Mouse (Mus musculus) adrenal gland, adult 18-20 months (tissue): ENCODE data around the gene Plcb1. TPM values are rescaled to one million over a fixed set of nuclear protein-coding genes. Genes with fewer than 3 reads are reported as not detected.

Experiments
- DNase-seq, 2 experiments: peaks; one replicate each; pipeline ENCODE4 v3.0.0; 2021 to 2022; ENCODE audit warnings: low spot score in 2 of 2
- total RNA-seq, 2 experiments: library from RNA; stranded (reverse); gene quantifications; 1 replicate in 1 of 2; 2 replicates in 1 of 2; pipeline ENCODE4 v1.2.3; 2021

Plcb1 gene
- total RNA-seq, 2 experiments from 2014 or later = 51.4 to 88.0 TPM

- no peak for DNase-seq
Observed at GRCm38 (mm10) chr2:134910882-134911281, 125.0 kb downstream of the Plcb1 start.

- DNase-seq = no peak
Observed at GRCm38 (mm10) chr2:134911360-134911759, 125.5 kb downstream of the Plcb1 start.

GRCm38 (mm10) chr2:134912616-134913015, 126.7 kb downstream of the Plcb1 start:
- peak in 1 of 2 experiments; percentile 33 for DNase-seq

- DNase-seq = no peak
Observed at GRCm38 (mm10) chr2:134913542-134913941, 127.7 kb downstream of the Plcb1 start.

GRCm38 (mm10) chr2:134914091-134914550, 128.3 kb downstream of the Plcb1 start:
- no peak for DNase-seq

- no peak for DNase-seq
Observed at GRCm38 (mm10) chr2:134915035-134915434, 129.2 kb downstream of the Plcb1 start.

GRCm38 (mm10) chr2:134920611-134921280, 134.9 kb downstream of the Plcb1 start:
- no peak for DNase-seq

GRCm38 (mm10) chr2:134922636-134923375, 136.9 kb downstream of the Plcb1 start:
- DNase-seq = no peak

- DNase-seq = no peak
Observed at GRCm38 (mm10) chr2:134924143-134924655, 138.3 kb downstream of the Plcb1 start.

GRCm38 (mm10) chr2:134926266-134926665, 140.4 kb downstream of the Plcb1 start:
- no peak for DNase-seq

- DNase-seq = no peak
Observed at GRCm38 (mm10) chr2:134927072-134927471, 141.2 kb downstream of the Plcb1 start.

- DNase-seq = no peak
Observed at GRCm38 (mm10) chr2:134929452-134929851, 143.6 kb downstream of the Plcb1 start.

GRCm38 (mm10) chr2:134930961-134931360, 145.1 kb downstream of the Plcb1 start:
- DNase-seq = no peak

- DNase-seq = no peak
Observed at GRCm38 (mm10) chr2:134931756-134932421, 146.0 kb downstream of the Plcb1 start.

GRCm38 (mm10) chr2:134935469-134935868, 149.6 kb downstream of the Plcb1 start:
- DNase-seq = no peak

- no peak for DNase-seq
Observed at GRCm38 (mm10) chr2:134935970-134936649, 150.2 kb downstream of the Plcb1 start.

- DNase-seq = no peak
Observed at GRCm38 (mm10) chr2:134937666-134938065, 151.8 kb downstream of the Plcb1 start.

- DNase-seq = no peak
Observed at GRCm38 (mm10) chr2:134942039-134942438, 156.2 kb downstream of the Plcb1 start.

GRCm38 (mm10) chr2:134942919-134943318, 157.1 kb downstream of the Plcb1 start:
- DNase-seq = no peak

- no peak for DNase-seq
Observed at GRCm38 (mm10) chr2:134946331-134946730, 160.5 kb downstream of the Plcb1 start.

GRCm38 (mm10) chr2:134946911-134947310, 161.0 kb downstream of the Plcb1 start:
- peak; percentile 50 to 57 for DNase-seq
